Mouse (Mus musculus): Measurements from ENCODE around the gene Dock11. TPM values are rescaled to one million over a fixed set of nuclear protein-coding genes. Genes with fewer than 3 reads are reported as not detected.

The Dock11 gene
- 1 to 10 TPM; 6.0 to 8.2 TPM for total RNA-seq (2021)

DNA sequence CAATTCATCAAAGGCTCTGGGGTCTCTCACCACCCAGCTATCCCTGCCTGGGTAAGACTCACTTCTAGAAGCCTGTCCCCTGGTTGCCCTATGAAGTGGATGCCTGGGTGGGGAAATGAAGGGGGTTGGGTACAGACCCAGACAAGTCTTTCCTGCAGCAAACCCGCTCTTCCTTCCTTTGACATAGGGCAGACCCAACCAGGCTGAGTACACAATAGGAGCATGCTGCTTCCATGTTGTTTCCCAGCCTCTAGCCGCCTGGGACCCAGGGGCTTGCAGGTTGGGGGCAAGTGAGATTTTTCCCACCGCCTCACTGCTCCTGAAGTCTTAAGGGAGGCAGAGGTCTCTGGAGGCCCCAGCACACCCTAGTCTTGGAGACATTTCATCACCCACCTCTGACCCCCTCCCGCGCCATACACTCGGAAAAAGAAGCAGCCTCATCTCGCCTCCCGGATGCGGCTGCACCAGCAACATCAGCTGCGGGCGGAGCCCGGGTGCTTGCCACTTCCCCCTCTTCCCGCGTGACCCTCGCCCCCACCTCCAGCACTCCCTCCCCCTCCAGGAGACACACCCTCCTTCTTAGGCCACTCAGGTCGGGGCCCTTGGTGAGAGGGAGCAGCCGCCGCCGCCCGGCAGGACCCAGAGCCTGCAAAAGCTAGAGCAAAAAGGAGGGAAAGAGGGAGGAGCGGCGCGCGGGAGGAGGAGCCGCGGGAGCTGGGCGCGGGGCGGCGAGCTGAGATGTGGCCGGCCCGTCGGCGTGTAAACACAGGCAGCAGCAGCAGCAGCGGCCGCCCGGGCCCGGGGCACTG lies at the start of gene Dock11:
Dock11 (plus strand) TSS at position 746 of the 809 bp plus-strand sequence.
- DNase-seq (ENCODE audit: low spot score in 2 of 2), result peak; percentile 13 to 20
- intact Hi-C loops (cut with DNase I), result loop anchor here (5.0 kb wide), 1 partner anchor 104 kb away; no protein-coding TSS in a partner anchor

DNA sequence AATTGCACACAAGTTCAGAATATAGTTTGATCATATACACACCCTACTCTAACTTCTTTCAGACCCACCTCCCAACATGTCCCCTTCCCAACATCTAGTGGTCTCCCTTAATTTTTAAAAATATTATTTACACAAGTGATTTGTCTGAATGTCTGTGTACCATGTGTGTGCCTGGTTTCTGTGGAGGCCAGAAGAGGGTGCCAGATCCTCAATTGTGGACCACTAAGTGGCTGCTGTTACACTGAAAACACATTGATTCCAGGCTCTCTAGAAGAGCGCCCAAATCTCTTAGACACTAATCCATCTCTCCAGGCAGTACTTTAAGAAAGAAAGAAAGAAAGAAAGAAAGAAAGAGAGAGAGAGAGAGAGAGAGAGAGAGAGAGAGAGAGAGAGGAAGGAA lies 8.9 kb upstream of the Dock11 start:
- no peak for DNase-seq (ENCODE audit: low spot score in 2 of 2)
- intact Hi-C loops (cut with DNase I), result no loop called here

DNA sequence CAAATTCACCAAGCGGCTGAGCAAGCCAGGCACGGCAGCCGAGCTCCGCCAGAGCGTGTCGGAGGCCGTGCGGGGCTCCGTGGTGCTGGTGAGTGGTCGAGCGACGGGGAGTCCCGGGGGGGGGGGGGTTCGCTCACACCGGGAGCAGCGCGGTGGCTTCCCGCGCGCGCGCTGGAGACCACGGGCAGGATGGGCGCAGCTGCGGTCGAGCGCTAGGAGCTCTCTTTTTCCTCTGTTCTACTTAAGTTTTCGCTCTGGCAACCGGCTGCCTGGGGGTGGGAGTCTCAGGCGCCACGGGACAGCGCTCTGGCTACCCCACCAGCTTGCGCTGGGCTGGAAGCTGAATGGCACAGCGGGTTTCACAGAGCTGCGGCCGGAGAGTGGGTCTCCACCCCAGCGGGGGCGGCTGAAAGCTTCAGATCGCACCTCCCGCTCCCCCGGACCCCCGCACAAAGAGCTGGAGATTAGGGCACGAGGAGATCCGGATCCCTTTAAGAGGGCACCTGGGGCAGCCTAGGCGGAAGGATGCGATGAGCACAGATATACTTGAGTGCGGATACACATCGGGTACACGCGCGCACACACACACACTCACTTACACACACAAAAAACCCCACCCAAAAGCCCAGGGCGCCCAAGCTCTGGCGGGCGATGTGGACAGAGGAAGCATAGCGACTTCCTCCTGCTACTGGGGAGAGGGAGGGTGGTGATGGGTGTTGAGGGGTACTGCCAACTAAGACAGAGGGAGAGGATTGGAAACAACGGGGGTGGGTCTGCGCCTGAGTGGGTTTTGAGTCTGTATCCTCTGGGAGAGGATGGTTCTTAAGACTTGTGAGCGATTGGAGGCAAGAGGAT lies 540 bp downstream of the Dock11 start:
- DNase-seq (ENCODE audit: low spot score in 2 of 2), result peak; percentile 6 to 7

DNA sequence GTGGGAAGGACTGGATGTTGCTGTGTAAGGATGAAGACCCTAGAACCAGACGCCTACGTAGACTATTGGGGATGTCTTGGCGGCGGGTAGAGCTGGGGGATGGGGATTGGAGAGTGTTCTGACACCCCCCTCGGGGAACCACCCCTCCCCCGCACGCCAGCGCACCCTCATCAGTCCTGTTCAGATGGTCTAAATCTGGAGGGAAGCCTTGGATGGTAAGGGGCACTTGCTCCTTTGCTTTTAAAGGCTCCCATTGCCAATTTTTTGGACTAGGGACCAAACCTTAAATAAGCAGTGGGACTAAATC lies 1.1 kb downstream of the Dock11 start:
- intact Hi-C loops (cut with DNase I), result loop anchor here (5.0 kb wide), 1 partner anchor 103 kb away; no protein-coding TSS in a partner anchor
- no peak for DNase-seq (ENCODE audit: low spot score in 2 of 2)

More for the DNA sequence above, 540 bp downstream of the Dock11 start:
- intact Hi-C loops (cut with DNase I), result loop anchor here (5.0 kb wide), 1 partner anchor 103 kb away; no protein-coding TSS in a partner anchor

DNA sequence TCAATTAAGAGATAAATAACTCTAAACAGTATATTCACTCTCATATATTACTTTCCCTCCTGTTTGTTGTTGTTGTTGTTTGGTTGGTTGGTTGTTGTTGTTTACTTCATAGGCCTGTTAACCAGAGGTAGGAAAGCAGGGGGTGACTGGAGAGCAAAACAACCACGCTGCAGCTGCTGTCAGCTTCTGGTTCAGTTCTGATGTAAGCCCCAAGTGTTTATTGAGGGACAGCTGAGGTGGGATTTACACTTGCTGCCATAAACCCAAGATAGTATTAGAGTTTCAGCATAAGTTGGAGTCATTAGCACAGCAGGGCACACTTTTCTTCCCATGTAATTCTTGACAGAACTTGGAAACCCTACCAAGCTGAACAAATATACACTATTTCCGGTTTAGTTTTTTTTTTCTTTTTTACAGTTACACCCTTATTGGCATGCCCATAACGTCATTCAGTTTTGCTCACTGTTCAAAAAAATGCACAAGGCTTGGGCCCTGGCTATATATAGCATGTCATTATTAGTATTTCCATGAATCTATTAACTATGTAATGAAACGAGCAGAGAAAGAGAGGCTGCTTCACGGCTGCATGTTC lies 3.0 kb downstream of the Dock11 start:
- intact Hi-C loops (cut with DNase I), result no loop called here
- no peak for DNase-seq (ENCODE audit: low spot score in 2 of 2)

DNA sequence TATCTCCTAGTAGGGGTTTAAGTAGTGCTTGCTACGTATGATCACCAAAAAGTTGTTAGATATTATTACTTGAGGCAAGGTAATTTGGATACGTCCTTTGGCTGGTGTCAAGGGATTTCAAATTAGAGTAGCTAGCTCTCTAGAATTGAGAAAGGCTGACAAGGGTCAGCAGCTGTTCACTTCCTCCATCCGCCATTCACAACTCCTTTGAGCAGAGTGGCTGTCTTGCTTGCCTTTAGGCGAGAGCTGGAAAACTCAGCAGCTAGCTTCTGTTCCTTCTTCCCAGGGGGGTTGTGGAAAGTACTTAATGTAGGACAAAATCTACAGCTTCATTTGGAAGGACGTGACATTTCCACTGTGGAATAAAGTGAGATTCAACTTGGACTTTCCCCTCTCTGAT lies 3.7 kb downstream of the Dock11 start:
- no peak for DNase-seq (ENCODE audit: low spot score in 2 of 2)
- intact Hi-C loops (cut with DNase I), result no loop called here

DNA sequence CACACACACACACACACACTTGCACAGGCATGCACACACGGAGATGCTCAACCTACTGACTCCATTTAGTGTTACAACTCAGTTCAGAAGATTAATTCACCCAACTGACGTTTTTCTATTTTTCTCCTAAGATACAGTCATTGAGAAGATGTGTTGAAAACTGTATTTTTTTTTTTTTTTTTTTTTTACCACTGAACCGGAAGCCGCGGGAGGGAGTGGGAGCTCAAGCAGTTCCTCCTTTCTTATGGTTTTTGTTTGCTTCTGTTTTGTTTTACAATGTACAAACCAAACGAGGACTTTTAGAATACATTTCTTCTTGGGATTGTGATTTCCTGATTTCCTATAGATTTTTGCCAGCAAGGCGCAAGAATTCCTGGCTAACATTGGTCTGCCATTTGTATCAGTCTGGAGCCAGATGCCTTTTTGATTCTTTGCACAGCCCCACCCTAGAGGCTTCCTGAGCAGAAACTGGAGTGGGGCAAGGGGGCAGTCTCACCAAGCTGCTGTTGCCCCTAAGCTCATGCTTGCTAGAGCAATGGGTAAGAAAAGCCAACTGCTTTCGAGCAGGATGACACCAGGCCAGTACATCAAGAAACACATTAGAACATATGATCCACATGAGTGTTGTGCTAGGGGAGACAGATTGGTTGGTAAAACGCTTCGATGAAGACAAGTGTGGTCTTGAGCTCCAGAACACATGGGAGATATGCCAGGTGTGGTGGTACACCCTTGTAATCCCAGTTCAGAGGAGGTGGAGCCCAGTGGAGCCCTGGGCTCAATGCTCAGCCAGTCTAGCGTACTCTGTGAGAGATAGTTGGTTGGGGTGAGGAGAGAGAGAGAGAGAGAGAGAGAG lies 9.2 kb downstream of the Dock11 start:
- intact Hi-C loops (cut with DNase I), result no loop called here
- no peak for DNase-seq (ENCODE audit: low spot score in 2 of 2)

DNA sequence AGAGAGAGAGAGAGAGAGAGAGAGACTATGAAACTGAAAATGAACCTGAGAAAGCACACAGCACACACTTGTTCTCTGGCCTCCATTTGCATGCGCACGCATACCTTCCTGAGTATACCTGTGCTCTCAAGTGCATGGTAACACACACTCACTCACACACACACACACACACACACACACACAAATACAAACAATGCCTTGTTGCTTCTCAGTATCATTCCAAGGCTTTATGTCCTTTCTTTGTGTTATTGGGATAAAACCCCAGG lies 9.8 kb downstream of the Dock11 start:
- intact Hi-C loops (cut with DNase I), result no loop called here

DNA sequence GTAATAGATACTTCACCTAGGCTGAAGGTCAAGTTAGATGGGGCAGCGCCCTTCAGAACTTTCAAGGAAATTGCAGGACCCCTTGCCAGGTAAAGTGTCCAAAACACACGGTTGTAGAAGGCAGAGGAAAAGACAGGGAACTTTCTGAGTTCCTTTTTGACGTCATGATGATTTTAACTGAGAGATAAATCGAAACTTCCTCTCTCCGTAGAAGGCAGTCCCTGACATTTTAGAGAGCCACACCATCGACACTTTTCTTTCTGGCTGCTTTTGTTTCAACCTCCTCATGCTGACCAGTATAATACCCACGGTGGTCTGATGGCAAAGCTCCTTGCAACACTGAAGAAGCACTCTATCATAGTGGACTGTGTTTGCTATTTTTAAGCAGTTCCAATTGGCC lies 15.7 kb downstream of the Dock11 start:
- DNase-seq (ENCODE audit: low spot score in 2 of 2), result no peak
- intact Hi-C loops (cut with DNase I), result no loop called here

More for the DNA sequence above, 9.8 kb downstream of the Dock11 start:
- no peak for DNase-seq (ENCODE audit: low spot score in 2 of 2)

DNA sequence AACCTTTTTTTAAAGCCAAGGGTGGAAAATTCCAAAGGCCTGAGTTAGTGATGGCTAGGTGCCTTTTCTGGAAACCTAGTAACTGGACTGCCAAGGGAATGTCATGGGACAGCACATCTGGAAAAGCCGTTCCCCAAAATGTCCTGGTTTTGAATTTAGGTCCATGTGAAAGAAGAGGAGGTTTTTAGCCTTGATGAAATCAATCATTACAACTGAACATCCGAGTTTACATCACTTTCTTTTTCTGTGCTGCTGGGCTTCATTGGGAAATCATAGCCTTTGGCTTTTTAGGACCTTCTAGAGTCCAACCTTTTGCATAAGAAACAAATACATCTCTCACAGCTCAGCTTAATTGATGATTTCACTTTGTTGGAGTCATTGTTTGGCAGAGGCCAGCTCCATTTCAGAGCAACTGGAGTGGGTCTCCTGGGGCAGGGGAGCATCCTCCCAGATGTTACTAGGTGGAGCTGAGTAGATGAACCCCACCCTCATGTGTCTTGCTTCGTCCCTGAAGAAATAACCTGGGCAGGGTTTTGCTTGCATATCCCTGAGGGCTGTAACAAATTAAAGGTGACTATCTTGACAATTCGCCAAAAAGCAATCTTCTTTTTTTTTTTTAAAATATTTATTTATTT lies 18.2 kb downstream of the Dock11 start:
- intact Hi-C loops (cut with DNase I), result no loop called here
- DNase-seq (ENCODE audit: low spot score in 2 of 2), result no peak

DNA sequence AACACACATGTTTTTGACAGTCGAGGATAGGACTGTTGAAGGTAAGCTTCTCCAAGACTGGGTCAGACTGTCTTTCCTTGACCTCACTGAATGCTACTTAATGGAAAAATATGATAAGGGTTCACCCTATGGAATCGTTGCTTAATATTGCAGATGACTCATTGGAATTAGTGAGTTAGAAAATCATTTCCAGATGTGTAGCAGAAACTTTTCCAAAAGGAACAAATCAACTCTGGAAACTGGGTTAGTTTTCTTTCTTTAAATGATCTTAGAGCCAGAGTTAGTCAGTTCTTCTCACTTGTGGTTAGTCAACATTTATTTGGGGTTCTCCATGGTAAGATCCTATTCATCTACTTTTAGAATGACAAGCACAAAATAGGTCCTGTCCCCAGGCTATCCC lies 30.9 kb downstream of the Dock11 start:
- intact Hi-C loops (cut with DNase I), result no loop called here
- DNase-seq (ENCODE audit: low spot score in 2 of 2), result no peak

DNA sequence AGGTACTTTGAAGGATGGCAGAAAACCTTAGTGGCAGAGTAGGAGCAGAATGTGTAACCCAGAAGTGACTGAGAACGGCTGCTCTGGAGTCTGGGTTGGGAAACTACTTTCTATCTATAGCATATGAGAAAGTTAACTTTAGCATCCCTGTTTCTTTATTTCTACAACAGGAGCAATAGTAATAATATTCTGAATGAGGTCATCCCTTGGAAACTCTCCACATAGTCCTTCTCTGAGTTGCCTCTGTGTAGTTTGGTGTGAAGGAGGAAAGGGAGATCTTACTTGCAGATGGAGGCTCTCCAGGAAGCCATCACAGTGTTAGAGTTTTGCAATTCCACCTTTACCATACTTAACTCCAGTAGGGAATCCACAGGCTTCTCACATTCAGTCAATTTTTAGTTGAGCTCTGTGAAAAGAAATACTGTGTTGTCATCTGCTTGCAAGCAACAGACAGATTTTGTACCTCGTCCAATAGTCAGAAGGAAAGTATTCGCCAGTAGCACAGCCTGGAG lies 31.5 kb downstream of the Dock11 start:
- intact Hi-C loops (cut with DNase I), result no loop called here
- peak in 1 of 2 experiments; percentile 2 for DNase-seq (ENCODE audit: low spot score in 2 of 2)

DNA sequence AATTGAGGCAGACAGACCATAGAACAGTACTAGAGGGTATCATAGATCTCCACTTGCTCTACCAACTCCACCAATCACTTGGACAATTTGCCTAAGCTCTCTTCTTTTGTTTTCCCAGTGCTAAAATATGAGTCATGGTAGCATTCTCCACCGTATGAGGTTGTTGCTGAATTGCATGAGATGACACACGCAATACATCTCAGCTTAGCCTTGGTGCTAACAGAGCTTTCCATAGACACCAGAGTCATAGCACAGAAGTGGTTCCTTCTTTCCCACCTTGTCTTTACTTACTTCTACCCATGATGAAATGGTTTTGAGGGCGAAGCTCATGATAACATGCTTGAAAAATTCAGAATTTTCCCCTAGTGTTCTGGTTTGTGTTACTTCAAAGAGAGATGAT lies 33.3 kb downstream of the Dock11 start:
- intact Hi-C loops (cut with DNase I), result no loop called here
- no peak for DNase-seq (ENCODE audit: low spot score in 2 of 2)

DNA sequence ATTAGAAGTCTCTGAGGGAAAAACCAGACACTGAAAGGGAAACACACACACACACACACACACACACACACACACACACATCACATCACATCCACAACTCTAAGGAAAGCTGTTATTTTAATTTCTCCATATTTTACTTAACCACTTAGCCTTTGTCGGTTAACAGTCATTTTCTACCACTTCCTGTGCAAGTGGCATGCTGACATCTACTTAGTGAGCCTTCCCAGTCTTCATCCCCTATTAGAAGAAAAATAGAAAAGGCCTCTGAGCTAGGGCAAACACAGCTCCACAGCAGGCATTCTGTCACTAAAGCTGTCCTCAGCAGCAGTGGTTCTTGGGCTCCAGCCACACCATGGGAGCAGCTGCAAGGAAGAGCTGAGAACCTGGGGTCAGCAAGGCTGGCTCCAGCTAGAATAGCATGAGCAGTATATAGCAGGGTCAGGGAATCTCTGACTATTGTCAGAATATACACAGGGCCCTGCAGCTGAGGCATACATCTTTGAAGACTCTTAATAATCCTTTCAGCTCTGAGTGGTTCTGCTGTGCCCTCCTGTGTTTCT lies 36.2 kb downstream of the Dock11 start:
- intact Hi-C loops (cut with DNase I), result no loop called here
- no peak for DNase-seq (ENCODE audit: low spot score in 2 of 2)

DNA sequence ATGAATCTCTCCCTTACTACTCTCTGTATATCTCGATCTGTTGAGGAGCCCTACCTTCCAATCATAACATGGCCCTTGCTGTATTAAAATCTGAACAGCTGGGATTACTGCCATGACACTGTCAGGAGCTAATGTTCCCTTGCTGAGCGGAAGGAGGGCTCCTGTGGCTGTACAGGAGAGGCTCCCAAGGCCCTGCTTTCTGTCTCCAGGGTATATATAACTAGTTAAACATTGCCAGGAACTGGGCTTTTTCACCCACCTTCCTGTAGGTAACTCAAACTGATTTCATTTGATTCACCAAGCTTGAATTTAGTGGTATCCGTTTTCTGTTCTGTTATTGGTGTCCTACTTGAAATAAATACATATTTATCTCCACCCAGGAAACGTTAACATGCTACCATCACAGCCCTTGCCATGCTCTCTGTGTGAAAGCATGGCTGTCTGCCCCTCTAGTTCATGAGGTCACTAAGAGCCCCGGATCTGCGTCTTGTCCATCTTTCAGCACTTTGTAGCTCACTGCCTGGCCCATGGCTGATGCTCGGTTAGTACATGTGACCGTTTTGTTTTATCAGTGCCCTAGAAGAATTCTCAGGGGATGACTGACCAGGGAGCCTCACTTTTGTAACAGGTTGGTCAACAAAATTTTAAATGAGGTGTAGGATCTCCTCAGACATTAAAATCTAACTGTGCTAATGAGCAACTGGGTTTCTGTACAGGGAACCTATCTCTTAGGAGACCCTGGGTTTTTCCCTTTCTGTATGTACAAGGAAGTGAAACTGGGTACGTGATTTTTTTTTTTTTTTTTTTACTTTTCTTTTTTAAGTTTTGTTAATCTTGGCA lies 41.7 kb downstream of the Dock11 start:
- intact Hi-C loops (cut with DNase I), result no loop called here
- DNase-seq (ENCODE audit: low spot score in 2 of 2), result no peak

DNA sequence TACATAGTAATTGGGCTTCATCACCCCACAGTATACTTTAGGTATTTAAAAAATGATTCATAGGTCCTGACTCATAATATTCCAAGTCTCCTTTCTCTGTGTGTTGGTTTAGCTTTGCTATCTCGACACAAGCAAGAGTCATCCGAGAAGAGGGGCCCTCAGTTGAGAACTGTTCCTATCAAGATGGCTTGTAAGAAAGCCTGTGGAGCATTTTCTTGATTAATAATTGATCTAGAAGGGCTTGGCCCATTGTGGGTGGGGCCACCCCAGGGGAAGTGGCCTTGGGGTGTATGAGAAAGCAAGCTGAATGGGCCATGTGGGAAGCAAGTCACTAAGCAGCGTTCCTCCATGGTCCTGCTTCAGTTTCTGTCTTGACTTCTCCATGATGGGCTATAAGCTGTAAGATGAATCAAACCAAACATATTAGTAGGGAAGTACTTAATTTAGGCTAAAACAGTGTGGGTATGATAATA lies 42.3 kb downstream of the Dock11 start:
- intact Hi-C loops (cut with DNase I), result no loop called here
- DNase-seq (ENCODE audit: low spot score in 2 of 2), result no peak

DNA sequence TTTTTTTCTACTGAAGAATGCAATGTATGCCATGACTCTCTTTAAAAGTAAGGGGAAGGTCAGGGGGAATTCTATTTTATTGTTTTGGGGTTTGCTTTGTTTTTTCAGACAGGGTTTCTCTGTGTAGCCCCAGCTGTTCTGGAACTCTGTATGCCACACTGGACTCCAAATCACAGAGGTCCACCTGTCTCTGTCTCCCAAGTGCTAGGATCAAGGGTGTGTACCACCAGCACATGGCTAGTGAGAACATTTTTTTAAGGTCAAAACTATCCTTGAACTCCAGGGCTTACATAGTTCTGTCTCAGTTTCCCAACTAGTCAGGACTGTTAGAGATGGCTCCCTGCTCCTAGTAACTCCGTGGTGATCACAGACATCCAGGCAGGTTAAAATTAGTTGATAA lies 43.3 kb downstream of the Dock11 start:
- DNase-seq (ENCODE audit: low spot score in 2 of 2), result no peak
- intact Hi-C loops (cut with DNase I), result no loop called here

DNA sequence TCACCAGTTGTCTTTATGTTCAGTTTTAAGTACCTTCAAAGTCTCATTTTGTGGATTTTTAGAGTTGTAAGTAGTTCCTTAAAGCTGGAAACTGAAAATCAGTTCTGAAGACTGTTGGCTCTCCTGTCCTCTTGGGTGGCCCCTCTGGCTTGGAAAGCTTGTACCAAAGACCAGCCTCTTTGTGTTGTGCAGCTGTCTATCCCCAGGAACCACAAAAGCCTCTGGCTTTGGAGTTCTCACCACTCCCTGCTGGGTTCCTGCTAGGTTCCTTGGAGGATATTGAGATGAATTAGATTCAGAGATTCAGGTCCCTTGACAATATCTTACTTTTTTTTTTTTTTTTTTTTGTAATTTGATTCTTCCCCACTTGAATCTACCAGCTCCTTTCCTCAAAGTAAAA lies 44.3 kb downstream of the Dock11 start:
- no peak for DNase-seq (ENCODE audit: low spot score in 2 of 2)
- intact Hi-C loops (cut with DNase I), result no loop called here
